Mouse (Mus musculus) limb, embryonic 12.5 days (tissue): ENCODE measurements around the gene Fras1. TPM values are rescaled to one million over a fixed set of nuclear protein-coding genes. Genes with fewer than 3 reads are reported as not detected.
A peak's percentile ranks its signal among the peaks of the same experiment; 100 is the strongest.

ENCODE experiments used
- ATAC-seq: fragments of 200-750 bp; cut with Nextera tagmentation; 2 replicates; pipeline ENCODE4 v1.8.0; 2017; ENCODE audit warnings: low read depth, moderate TSS enrichment; ENCODE audit not compliant: insufficient number of reproducible peaks, insufficient read depth, low FRiP score, low TSS enrichment
- H3K27ac ChIP-seq: fragments of 300-500 bp; sonication (generic); 2 replicates; pipeline ENCODE4 v1.5.1; 2016; ENCODE audit warnings: mild to moderate bottlenecking, moderate library complexity
- H3K27me3 ChIP-seq: fragments of 300-500 bp; sonication (generic); 2 replicates; pipeline ENCODE4 v1.6.1; 2016; ENCODE audit warnings: mild to moderate bottlenecking, moderate library complexity
- H3K36me3 ChIP-seq: fragments of 300-500 bp; sonication (generic); 2 replicates; pipeline ENCODE4 v1.6.1; 2016; ENCODE audit warnings: mild to moderate bottlenecking, moderate library complexity
- H3K4me1 ChIP-seq: fragments of 300-500 bp; sonication (generic); replicated peaks from 2 replicates; pipeline ENCODE4 v1.6.1; 2016
- H3K4me2 ChIP-seq: fragments of 300-500 bp; sonication (generic); 2 replicates; pipeline ENCODE4 v1.6.1; 2016; ENCODE audit warnings: mild to moderate bottlenecking, moderate library complexity
- H3K4me3 ChIP-seq: fragments of 300-500 bp; sonication (generic); replicated peaks from 2 replicates; pipeline ENCODE4 v1.5.1; 2016; ENCODE audit warnings: mild to moderate bottlenecking
- H3K9ac ChIP-seq: fragments of 300-500 bp; sonication (generic); replicated peaks from 2 replicates; pipeline ENCODE4 v1.6.1; 2016; ENCODE audit warnings: mild to moderate bottlenecking, moderate library complexity
- H3K9me3 ChIP-seq: fragments of 300-500 bp; sonication (generic); 2 replicates; pipeline ENCODE4 v1.6.1; 2016; ENCODE audit warnings: mild to moderate bottlenecking, moderate library complexity
- WGBS: fragments of 180-500 bp; shearing (Covaris S2); methylation state at CpG from one replicate; pipeline ENCODE4 v1.1.7; 2016; 5-methylcytosine and 5-hydroxymethylcytosine counted together
- polyA plus RNA-seq: library from polyadenylated mRNA; unstranded; fragments of >200 nt; fragmentation: Nextera tagmentation; extraction: Ambion mirVana; gene quantifications from 2 replicates; pipeline ENCODE4 v1.2.1, GENCODE M21; 2016

The Fras1 gene
- polyA plus RNA-seq, 1 experiment from 2014 or later: 18.3 TPM

GRCm38 (mm10) chr5:96793953-96794635 is 420.3 kb downstream of the Fras1 start:
- H3K4me2 ChIP-seq: peak overlapping the region; percentile 74
- peak overlapping the region; percentile 43 for H3K4me3 ChIP-seq
- no peak overlapping the region for H3K27ac ChIP-seq
- H3K4me1 ChIP-seq: peaks cover 5% of the 10 kb centered on the region; the same call in 1 of the 2 replicates
- no peaks in the 10 kb centered on the region for H3K36me3 ChIP-seq
- peaks cover 7% of the 10 kb centered on the region for H3K27me3 ChIP-seq
- ATAC-seq: no peak
- no peak overlapping the region for H3K9ac ChIP-seq
- WGBS: 58% methylated on average over 10 of the region's 10 CpGs
- H3K9me3 ChIP-seq: no peaks in the 10 kb centered on the region

- peaks cover 5% of the 10 kb centered on the region; the same call in 1 of the 2 replicates for H3K4me1 ChIP-seq
- H3K9me3 ChIP-seq: no peaks in the 10 kb centered on the region
- no peak overlapping the region for H3K9ac ChIP-seq
- H3K4me2 ChIP-seq: no peak overlapping the region
- H3K36me3 ChIP-seq: no peaks in the 10 kb centered on the region
- H3K27ac ChIP-seq: no peak overlapping the region
- peaks cover 7% of the 10 kb centered on the region for H3K27me3 ChIP-seq
- no peak for ATAC-seq
- WGBS: 82% methylated on average over 1 of the region's 1 CpGs
- H3K4me3 ChIP-seq: no peak overlapping the region
These were observed 422.0 kb downstream of the Fras1 start for GRCm38 (mm10) chr5:96795752-96796151.

- no peak overlapping the region for H3K4me3 ChIP-seq
- no peak overlapping the region for H3K4me2 ChIP-seq
- no peak overlapping the region for H3K9ac ChIP-seq
- no peaks in the 10 kb centered on the region for H3K36me3 ChIP-seq
- 94% methylated on average over 6 of the region's 6 CpGs for WGBS
- peaks cover 7% of the 10 kb centered on the region for H3K27me3 ChIP-seq
- no peak for ATAC-seq
- no peak overlapping the region for H3K27ac ChIP-seq
- no peaks in the 10 kb centered on the region for H3K9me3 ChIP-seq
- peaks cover 17% of the 10 kb centered on the region for H3K4me1 ChIP-seq
These were observed 423.7 kb downstream of the Fras1 start for GRCm38 (mm10) chr5:96797465-96797864.

GRCm38 (mm10) chr5:96799165-96799564 is 425.4 kb downstream of the Fras1 start:
- H3K4me3 ChIP-seq: no peak overlapping the region
- no peak overlapping the region for H3K27ac ChIP-seq
- no peak overlapping the region for H3K4me2 ChIP-seq
- no peak overlapping the region for H3K9ac ChIP-seq
- peaks cover 5% of the 10 kb centered on the region for H3K27me3 ChIP-seq
- ATAC-seq: no peak
- H3K9me3 ChIP-seq: no peaks in the 10 kb centered on the region
- H3K36me3 ChIP-seq: no peaks in the 10 kb centered on the region
- 92% methylated on average over 9 of the region's 9 CpGs for WGBS
- peaks cover 22% of the 10 kb centered on the region for H3K4me1 ChIP-seq

- Histone ChIP-seq H3K4me2 (no peak overlapping the region), H3K4me3 (no peak overlapping the region), H3K27ac (no peak overlapping the region), H3K27me3 (peaks cover 4% of the 10 kb centered on the region), H3K4me1 (peaks cover 22% of the 10 kb centered on the region), H3K36me3 (no peaks in the 10 kb centered on the region), H3K9ac (no peak overlapping the region), H3K9me3 (no peaks in the 10 kb centered on the region)
- WGBS: 92% methylated on average over 9 of the region's 9 CpGs
- no peak for ATAC-seq
These were observed 426.2 kb downstream of the Fras1 start for GRCm38 (mm10) chr5:96799969-96800368.

- Histone ChIP-seq H3K4me3 (no peak overlapping the region), H3K27ac (0 out of 2 replicates have a peak overlapping the region, but pooled peaks have one; percentile 50), H3K36me3 (no peaks in the 10 kb centered on the region), H3K4me2 (no peak overlapping the region), H3K4me1 (peaks cover 22% of the 10 kb centered on the region), H3K9ac (no peak overlapping the region), H3K27me3 (no peaks in the 10 kb centered on the region), H3K9me3 (no peaks in the 10 kb centered on the region)
- peak; percentile 37; the same call in 1 of the 2 replicates for ATAC-seq
- WGBS: 14% methylated on average over 7 of the region's 7 CpGs
These were observed 428.4 kb downstream of the Fras1 start for GRCm38 (mm10) chr5:96802185-96802584.

GRCm38 (mm10) chr5:96803091-96803490 is 429.3 kb downstream of the Fras1 start:
- Histone ChIP-seq H3K4me2 (no peak overlapping the region), H3K36me3 (no peaks in the 10 kb centered on the region), H3K9ac (no peak overlapping the region), H3K27ac (no peak overlapping the region), H3K4me1 (peaks cover 22% of the 10 kb centered on the region), H3K4me3 (no peak overlapping the region), H3K9me3 (no peaks in the 10 kb centered on the region), H3K27me3 (no peaks in the 10 kb centered on the region)
- no peak for ATAC-seq
- 41% methylated on average over 3 of the region's 3 CpGs for WGBS

- Histone ChIP-seq H3K36me3 (no peaks in the 10 kb centered on the region), H3K9ac (no peak overlapping the region), H3K4me1 (peaks cover 22% of the 10 kb centered on the region), H3K4me2 (no peak overlapping the region), H3K27me3 (no peaks in the 10 kb centered on the region), H3K27ac (no peak overlapping the region), H3K9me3 (no peaks in the 10 kb centered on the region), H3K4me3 (no peak overlapping the region)
- ATAC-seq: no peak
- 77% methylated on average over 4 of the region's 4 CpGs for WGBS
These were observed 430.5 kb downstream of the Fras1 start for GRCm38 (mm10) chr5:96804304-96804703.

- Histone ChIP-seq H3K9ac (no peak overlapping the region), H3K27ac (no peak overlapping the region), H3K9me3 (no peaks in the 10 kb centered on the region), H3K27me3 (no peaks in the 10 kb centered on the region), H3K4me3 (no peak overlapping the region), H3K4me2 (no peak overlapping the region), H3K36me3 (no peaks in the 10 kb centered on the region), H3K4me1 (peaks cover 22% of the 10 kb centered on the region)
- ATAC-seq: no peak
- 69% methylated on average over 3 of the region's 3 CpGs for WGBS
These were observed 431.1 kb downstream of the Fras1 start for GRCm38 (mm10) chr5:96804813-96805212.

- ATAC-seq: no peak
- Histone ChIP-seq H3K27me3 (no peaks in the 10 kb centered on the region), H3K36me3 (no peaks in the 10 kb centered on the region), H3K4me1 (0 out of 2 replicates have a peak, but pooled peaks cover 3% of the 10 kb centered on the region), H3K4me3 (no peak overlapping the region), H3K9ac (no peak overlapping the region), H3K9me3 (no peaks in the 10 kb centered on the region), H3K27ac (no peak overlapping the region), H3K4me2 (no peak overlapping the region)
- WGBS: 73% methylated on average over 4 of the region's 4 CpGs
These were observed 436.9 kb downstream of the Fras1 start for GRCm38 (mm10) chr5:96810620-96811019.

GRCm38 (mm10) chr5:96824769-96825327 is 451.1 kb downstream of the Fras1 start:
- H3K4me3 ChIP-seq: no peak overlapping the region
- no peaks in the 10 kb centered on the region for H3K4me1 ChIP-seq
- ATAC-seq: no peak
- H3K36me3 ChIP-seq: no peaks in the 10 kb centered on the region
- 86% methylated on average over 13 of the region's 13 CpGs for whole genome bisulfite sequencing
- no peak overlapping the region for H3K4me2 ChIP-seq
- no peaks in the 10 kb centered on the region for H3K27me3 ChIP-seq
- H3K9ac ChIP-seq: no peak overlapping the region
- no peak overlapping the region for H3K27ac ChIP-seq
- H3K9me3 ChIP-seq: no peaks in the 10 kb centered on the region

- H3K36me3 ChIP-seq: no peaks in the 10 kb centered on the region
- no peak for ATAC-seq
- H3K4me1 ChIP-seq: no peaks in the 10 kb centered on the region
- WGBS: 65% methylated on average over 1 of the region's 1 CpGs
- H3K4me2 ChIP-seq: no peak overlapping the region
- H3K9me3 ChIP-seq: no peaks in the 10 kb centered on the region
- H3K4me3 ChIP-seq: no peak overlapping the region
- no peaks in the 10 kb centered on the region for H3K27me3 ChIP-seq
- no peak overlapping the region for H3K9ac ChIP-seq
- H3K27ac ChIP-seq: no peak overlapping the region
These were observed 453.4 kb downstream of the Fras1 start for GRCm38 (mm10) chr5:96827176-96827575.
